Mouse (Mus musculus): Measurements from ENCODE around the gene Bsg.
A peak's percentile ranks its signal among the peaks of the same experiment; 100 is the strongest.

DNA sequence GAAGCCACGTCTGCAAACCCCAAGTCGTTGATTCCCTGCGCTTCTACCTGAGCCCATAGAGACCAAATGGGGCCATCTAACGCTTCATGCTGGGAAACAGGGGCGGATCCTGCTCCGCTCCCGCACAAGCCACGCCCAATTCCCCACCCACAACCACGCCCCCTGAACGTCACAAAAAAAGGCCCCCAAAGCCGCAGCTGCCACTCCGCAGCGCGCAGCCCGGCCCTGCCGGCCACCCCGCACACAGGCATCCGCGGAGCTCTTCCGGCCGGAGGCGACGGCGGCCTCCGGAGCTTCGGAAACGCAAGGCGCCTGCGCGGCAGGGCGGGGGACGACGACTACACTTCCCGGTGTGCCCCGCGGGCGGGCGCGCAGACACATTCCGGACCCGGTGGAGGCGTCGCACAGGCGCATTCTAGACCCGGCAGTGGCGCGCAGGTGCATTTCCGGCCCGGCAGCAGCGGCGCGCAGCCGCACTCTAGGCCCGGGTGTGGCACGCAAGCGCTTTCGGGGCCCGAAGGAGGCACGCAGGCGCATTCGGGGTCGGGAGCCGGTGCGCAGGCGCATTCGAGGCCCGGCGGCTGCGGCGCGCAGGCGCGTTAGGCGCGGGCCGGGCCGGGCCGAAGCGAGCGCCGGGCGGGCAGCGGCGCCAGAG is 22.6 kb upstream of the Bsg start, which contains the start of gene Cdc34:
- TF ChIP-seq POLR2A (IDR thresholded peaks at IDR 0.05; ENCODE audit: insufficient read length, low read depth) (peak; percentile 86), MYOG (IDR thresholded peaks at IDR 0.05; ENCODE audit: control insufficient read depth in 1 of 3, insufficient read depth in 1 of 3, insufficient read length in 2 of 3, low read depth in 2 of 3) (peak in 2 of 3 experiments; percentile 47 to 78)
